In genomic region chr17:25608137-25608785, GRCm38 (mm10) we compare ENCODE assay signal across 15 mouse cellular contexts. TPM values are rescaled to one million over a fixed set of nuclear protein-coding genes. Genes with fewer than 3 reads are reported as not detected.
A peak's percentile ranks its signal among the peaks of the same experiment; 100 is the strongest.
DNase-seq lines count a peak whose midpoint lies in the region; ATAC-seq lines count a peak whose summit lies in the region.
"Had no signal": no experiment of that assay in that cellular context is flagged by ENCODE, and none has a peak within 500 bp of the region (broad histone marks: within the 10 kb centered on the region; RNA-seq: fewer than 3 reads in every experiment).

No protein-coding gene starts in this region.

- H3K9ac ChIP-seq in forebrain, embryonic 11.5 days (ENCODE audit: low read length), result no peak overlapping the region
- no peak overlapping the region for H3K9ac ChIP-seq in forebrain, embryonic 16.5 days (replicated peaks; ENCODE audit: low read depth, low read length)
- no peak overlapping the region for H3K9ac ChIP-seq in neural tube, embryonic 14.5 days (replicated peaks; ENCODE audit: low read depth, low read length)
- H3K9ac ChIP-seq: liver, embryonic 15.5 days; neural tube, embryonic 12.5 days had no signal

- ATAC-seq in forebrain, embryonic 11.5 days (replicated peaks; ENCODE audit: low FRiP score), result no peak
- ATAC-seq in forebrain, embryonic 16.5 days, result no peak
- ATAC-seq in neural tube, embryonic 14.5 days (ENCODE audit: low read depth), result no peak

- no peak overlapping the region for H3K4me3 ChIP-seq in forebrain, embryonic 10.5 days
- H3K4me3 ChIP-seq in forebrain, embryonic 11.5 days (ENCODE audit: low read depth, low read length), result no peak overlapping the region
- no peak overlapping the region for H3K4me3 ChIP-seq in forebrain, embryonic 16.5 days (replicated peaks; ENCODE audit: low read length)
- no peak overlapping the region for H3K4me3 ChIP-seq in neural tube, embryonic 14.5 days (ENCODE audit: low read depth, low read length)
- H3K4me3 ChIP-seq: liver, embryonic 15.5 days; neural tube, embryonic 12.5 days had no signal

- H3K4me1 ChIP-seq in forebrain, embryonic 10.5 days, result peaks cover 57% of the 10 kb centered on the region
- peaks cover 10% of the 10 kb centered on the region; the same call in 1 of the 2 replicates for H3K4me1 ChIP-seq in forebrain, embryonic 11.5 days (replicated peaks; ENCODE audit: control insufficient read depth, insufficient read depth, low read length)
- H3K4me1 ChIP-seq in forebrain, embryonic 16.5 days (replicated peaks; ENCODE audit: control insufficient read depth, insufficient read depth, low read length), result peaks cover 35% of the 10 kb centered on the region
- H3K4me1 ChIP-seq in neural tube, embryonic 14.5 days (ENCODE audit: control insufficient read depth, insufficient read depth, low read length), result peaks cover 22% of the 10 kb centered on the region

- WGBS in forebrain, embryonic 10.5 days, result 92% methylated on average over 11 of the region's 11 CpGs
- 91% methylated on average over 11 of the region's 11 CpGs for WGBS in forebrain, embryonic 11.5 days
- WGBS in forebrain, embryonic 16.5 days, result 73% methylated on average over 11 of the region's 11 CpGs
- 80% methylated on average over 11 of the region's 11 CpGs for WGBS in neural tube, embryonic 14.5 days

- H3K27me3 ChIP-seq in forebrain, embryonic 10.5 days (ENCODE audit: poor library complexity, severe bottlenecking), result no peaks in the 10 kb centered on the region
- no peaks in the 10 kb centered on the region for H3K27me3 ChIP-seq in forebrain, embryonic 11.5 days (ENCODE audit: control insufficient read depth, insufficient read depth, low read length)
- no peaks in the 10 kb centered on the region for H3K27me3 ChIP-seq in forebrain, embryonic 16.5 days (replicated peaks; ENCODE audit: control insufficient read depth, insufficient read depth, low read length)
- no peaks in the 10 kb centered on the region for H3K27me3 ChIP-seq in neural tube, embryonic 14.5 days (ENCODE audit: control insufficient read depth, insufficient read depth, low read length)
- H3K27me3 ChIP-seq: liver, embryonic 15.5 days; neural tube, embryonic 12.5 days had no signal

- peaks cover 19% of the 10 kb centered on the region for H3K36me3 ChIP-seq in forebrain, embryonic 10.5 days (replicated peaks)
- no peaks in the 10 kb centered on the region for H3K36me3 ChIP-seq in forebrain, embryonic 11.5 days (ENCODE audit: control insufficient read depth, insufficient read depth, low read length)
- H3K36me3 ChIP-seq in forebrain, embryonic 16.5 days (ENCODE audit: control insufficient read depth, insufficient read depth), result no peaks in the 10 kb centered on the region
- no peaks in the 10 kb centered on the region for H3K36me3 ChIP-seq in neural tube, embryonic 14.5 days (ENCODE audit: control insufficient read depth, insufficient read depth, low read length)
- H3K36me3 ChIP-seq: liver, embryonic 15.5 days had no signal

- peak overlapping the region; percentile 58 for H3K27ac ChIP-seq in forebrain, embryonic 10.5 days
- H3K27ac ChIP-seq in forebrain, embryonic 11.5 days (ENCODE audit: low read depth, low read length), result no peak overlapping the region
- H3K27ac ChIP-seq in forebrain, embryonic 16.5 days (ENCODE audit: low read length), result peak overlapping the region; percentile 80
- peak overlapping the region; percentile 34; the same call in 1 of the 2 replicates for H3K27ac ChIP-seq in neural tube, embryonic 14.5 days (ENCODE audit: low read depth, low read length)
- H3K27ac ChIP-seq: liver, embryonic 15.5 days; macrophage had no signal

- intact Hi-C loops in gastrocnemius, postnatal 14 days (cut with DNase I; ENCODE audit: low total_unique reads), result no loop called here

- DNase-seq in forebrain, embryonic 10.5 days (ENCODE audit: extremely low spot score, low spot score), result no peak
- no peak for DNase-seq in forebrain, embryonic 11.5 days (ENCODE audit: low spot score)
- peak; percentile 69 for DNase-seq in brain, adult 2 months (ENCODE audit: low read depth, low spot score)
- no peak for DNase-seq in gastrocnemius, postnatal 14 days
- no peak for DNase-seq in kidney, postnatal 4 days
- DNase-seq in natural killer cell, adult 2 months (ENCODE audit: low spot score in 2 of 2), result no peak
- DNase-seq: adrenal gland, postnatal 14 days; heart, postnatal 36 days; kidney, postnatal 14 days; right cerebral cortex, postnatal 25 days had no signal

- no peaks in the 10 kb centered on the region for H3K9me3 ChIP-seq in forebrain, embryonic 10.5 days
- no peaks in the 10 kb centered on the region for H3K9me3 ChIP-seq in forebrain, embryonic 11.5 days (ENCODE audit: control insufficient read depth, low read length)
- no peaks in the 10 kb centered on the region for H3K9me3 ChIP-seq in forebrain, embryonic 16.5 days (ENCODE audit: control insufficient read depth, low read length)
- no peaks in the 10 kb centered on the region for H3K9me3 ChIP-seq in neural tube, embryonic 14.5 days (ENCODE audit: control insufficient read depth, low read length)
- H3K9me3 ChIP-seq: liver, embryonic 15.5 days; neural tube, embryonic 12.5 days had no signal

- H3K4me2 ChIP-seq in forebrain, embryonic 11.5 days (ENCODE audit: low read depth, low read length, severe bottlenecking), result no peak overlapping the region
- H3K4me2 ChIP-seq in forebrain, embryonic 16.5 days (ENCODE audit: low read length), result no peak overlapping the region
- H3K4me2 ChIP-seq in neural tube, embryonic 14.5 days (ENCODE audit: low read depth, low read length), result no peak overlapping the region
- H3K4me2 ChIP-seq: liver, embryonic 15.5 days; neural tube, embryonic 12.5 days had no signal

RNA-seq across cellular contexts. Expression of gene Lmf1, which starts 29.4 kb away (rescaled TPM):
- 22.0 and 24.0 TPM in 2 replicates for polyA plus RNA-seq in forebrain, embryonic 10.5 days (2016; fragmentation: Nextera tagmentation; extraction: Ambion mirVana)
- polyA plus RNA-seq in forebrain, embryonic 11.5 days (2014; fragmentation: Nextera tagmentation; extraction: Ambion mirVana), result 18.3 and 20.7 TPM in 2 replicates
- polyA plus RNA-seq in forebrain, embryonic 16.5 days (2015; fragmentation: Nextera tagmentation; extraction: Ambion mirVana), result 18.3 and 19.4 TPM in 2 replicates
- 24.2 and 25.4 TPM in 2 replicates for polyA plus RNA-seq in neural tube, embryonic 14.5 days (2014; fragmentation: Nextera tagmentation; extraction: Ambion mirVana)
- total RNA-seq in gastrocnemius, postnatal 14 days (2021), result 10 to 100 TPM; 13.1 to 13.8 TPM

RNA-seq across cellular contexts. Expression of gene Sox8, which starts 37.8 kb away (rescaled TPM):
- polyA plus RNA-seq in forebrain, embryonic 10.5 days (2016; fragmentation: Nextera tagmentation; extraction: Ambion mirVana), result 10.9 and 12.1 TPM in 2 replicates
- polyA plus RNA-seq in forebrain, embryonic 11.5 days (2014; fragmentation: Nextera tagmentation; extraction: Ambion mirVana), result 7.3 and 7.5 TPM in 2 replicates
- polyA plus RNA-seq in forebrain, embryonic 16.5 days (2015; fragmentation: Nextera tagmentation; extraction: Ambion mirVana), result 26.1 and 26.8 TPM in 2 replicates
- 12.8 and 17.5 TPM in 2 replicates for polyA plus RNA-seq in neural tube, embryonic 14.5 days (2014; fragmentation: Nextera tagmentation; extraction: Ambion mirVana)
- total RNA-seq in gastrocnemius, postnatal 14 days (2021), result 1 to 10 TPM; 7.2 to 8.8 TPM
- polyA plus RNA-seq: macrophage had no signal
